In genomic region chr10:77464181-77464936, GRCm38 (mm10) we compare ENCODE assay signal across 8 mouse cellular contexts. TPM values are rescaled to one million over a fixed set of nuclear protein-coding genes. Genes with fewer than 3 reads are reported as not detected.
DNase-seq lines count a peak whose midpoint lies in the region; ATAC-seq and TF ChIP-seq lines count a peak whose summit lies in the region.

No protein-coding gene starts in this region.

- peaks cover 33% of the 10 kb centered on the region for H3K4me1 ChIP-seq in heart, postnatal 0 days (ENCODE audit: control insufficient read depth, insufficient read depth)
- H3K4me1 ChIP-seq in lung, embryonic 16.5 days (replicated peaks; ENCODE audit: control insufficient read depth, insufficient read depth, low read length) = peaks cover 26% of the 10 kb centered on the region

- no peaks in the 10 kb centered on the region for H3K9me3 ChIP-seq in heart, postnatal 0 days (replicated peaks; ENCODE audit: control insufficient read depth, low read length)
- no peaks in the 10 kb centered on the region for H3K9me3 ChIP-seq in lung, embryonic 16.5 days (ENCODE audit: control insufficient read depth, low read length)

- peak overlapping the region; percentile 75 for H3K27ac ChIP-seq in heart, postnatal 0 days (ENCODE audit: low read depth)
- peak overlapping the region; percentile 82 for H3K27ac ChIP-seq in lung, embryonic 16.5 days (ENCODE audit: low read length)

- no peaks in the 10 kb centered on the region for H3K36me3 ChIP-seq in heart, postnatal 0 days (replicated peaks; ENCODE audit: control insufficient read depth, insufficient read depth, low read length)
- no peaks in the 10 kb centered on the region for H3K36me3 ChIP-seq in lung, embryonic 16.5 days (ENCODE audit: control insufficient read depth, insufficient read depth, low read length)

- DNase-seq in gastrocnemius, postnatal 4 days (ENCODE audit: low spot score in 2 of 2) = peak; percentile 46 to 70
- no peak for DNase-seq in gastrocnemius, postnatal 25 days
- peak; percentile 24 to 25 for DNase-seq in B cell, adult 2 months
- peak; percentile 11 for DNase-seq in c-Kit-negative CD71-positive TER-119-positive erythroid progenitor cells, embryonic 14.5 days (ENCODE audit: low read depth, low spot score)
- DNase-seq in heart, postnatal 0 days (ENCODE audit: low spot score) = peak; percentile 77
- DNase-seq in layer of hippocampus, adult 9-11 months = no peak

- H3K9ac ChIP-seq in heart, postnatal 0 days (replicated peaks; ENCODE audit: low read depth, low read length) = no peak overlapping the region
- no peak overlapping the region for H3K9ac ChIP-seq in lung, embryonic 16.5 days (ENCODE audit: low read length)

- no peaks in the 10 kb centered on the region for H3K27me3 ChIP-seq in heart, postnatal 0 days (ENCODE audit: control insufficient read depth, insufficient read depth, low read length)
- H3K27me3 ChIP-seq in lung, embryonic 16.5 days (ENCODE audit: control insufficient read depth, insufficient read depth, low read depth, low read length) = no peaks in the 10 kb centered on the region

- peak; percentile 89 for ATAC-seq in heart, postnatal 0 days (ENCODE audit: insufficient read depth, low read depth)
- peak; percentile 94 for ATAC-seq in lung, embryonic 16.5 days (ENCODE audit: low read depth)
- no peak for ATAC-seq in activated CD4-positive, CD25-positive, alpha-beta regulatory T cell, adult 4 months

- no peak for TF ChIP-seq CTCF in heart, postnatal 0 days (IDR thresholded peaks at IDR 0.05; ENCODE audit: low read depth)

- H3K4me3 ChIP-seq in heart, postnatal 0 days (ENCODE audit: low read depth, low read length) = no peak overlapping the region
- no peak overlapping the region for H3K4me3 ChIP-seq in lung, embryonic 16.5 days (ENCODE audit: low read length)

- 21% methylated on average over 10 of the region's 10 CpGs for WGBS in heart, postnatal 0 days
- 24% methylated on average over 10 of the region's 10 CpGs for WGBS in lung, embryonic 16.5 days

- no peak overlapping the region for H3K4me2 ChIP-seq in heart, postnatal 0 days (ENCODE audit: low read depth, low read length)
- no peak overlapping the region for H3K4me2 ChIP-seq in lung, embryonic 16.5 days (ENCODE audit: low read depth, low read length)

- no peak for TF ChIP-seq EP300 in heart, postnatal 0 days (IDR thresholded peaks at IDR 0.05; ENCODE audit: low read depth)

RNA-seq across cellular contexts. Expression of gene Adarb1, which starts 46.3 kb away (rescaled TPM):
- total RNA-seq in gastrocnemius, postnatal 4 days (2021) = 10 to 100 TPM in 1 of 2 experiments, 1 to 10 TPM in 1; 9.7 to 11.4 TPM
- 1 to 10 TPM; 7.1 to 9.3 TPM for total RNA-seq in gastrocnemius, postnatal 25 days (2021)
- 23.7 and 26.9 TPM in 2 replicates for total RNA-seq in heart, postnatal 0 days (2014; rRNA removed; ENCODE audit: low replicate concordance)
- 7.8 and 8.5 TPM in 2 replicates for polyA plus RNA-seq in heart, postnatal 0 days (2015; fragmentation: Nextera tagmentation; extraction: Ambion mirVana)
- polyA plus RNA-seq in lung, embryonic 16.5 days (2015; fragmentation: Nextera tagmentation; extraction: Ambion mirVana) = 34.1 and 36.6 TPM in 2 replicates
- 1 to 10 TPM in 1 of 2 experiments, under 1 TPM in 1; 0.71 to 1.0 TPM for polyA plus RNA-seq in activated CD4-positive, CD25-positive, alpha-beta regulatory T cell, adult 4 months (2017; shearing (Covaris generic))

RNA-seq across cellular contexts. Expression of gene Fam207a, which starts 51.2 kb away (rescaled TPM):
- total RNA-seq in gastrocnemius, postnatal 4 days (2021) = 10 to 100 TPM; 14.4 to 14.7 TPM
- total RNA-seq in gastrocnemius, postnatal 25 days (2021) = 1 to 10 TPM; 6.2 to 6.7 TPM
- total RNA-seq in heart, postnatal 0 days (2014; rRNA removed; ENCODE audit: low replicate concordance) = 18.1 and 32.1 TPM in 2 replicates
- polyA plus RNA-seq in heart, postnatal 0 days (2015; fragmentation: Nextera tagmentation; extraction: Ambion mirVana) = 16.1 and 16.2 TPM in 2 replicates
- polyA plus RNA-seq in lung, embryonic 16.5 days (2015; fragmentation: Nextera tagmentation; extraction: Ambion mirVana) = 30.9 and 32.0 TPM in 2 replicates
- polyA plus RNA-seq in activated CD4-positive, CD25-positive, alpha-beta regulatory T cell, adult 4 months (2017; shearing (Covaris generic)) = 10 to 100 TPM; 15.2 to 15.3 TPM

Comparison
In these comparisons a context has a peak if more than half of its experiments do, and no peak if none do; other contexts are left out.
1. DNase-seq: peak in gastrocnemius, postnatal 4 days (2 of 2), B cell, adult 2 months (2 of 2), c-Kit-negative CD71-positive TER-119-positive erythroid progenitor cells, embryonic 14.5 days (single experiment) and heart, postnatal 0 days (single experiment); none in gastrocnemius, postnatal 25 days (single experiment) and layer of hippocampus, adult 9-11 months (single experiment).